Mouse (Mus musculus) forebrain, embryonic 11.5 days (tissue): Measurements from ENCODE around the gene Car5b. TPM values are rescaled to one million over a fixed set of nuclear protein-coding genes. Genes with fewer than 3 reads are reported as not detected.

Source experiments
- ATAC-seq: fragments of 200-750 bp; cut with Nextera tagmentation; replicated peaks from 2 replicates; pipeline ENCODE4 v1.8.0; 2017; ENCODE audit warnings: moderate TSS enrichment; ENCODE audit not compliant: low FRiP score
- DNase-seq: peaks from one replicate; pipeline ENCODE4 v3.0.0-alpha.2; 2017; ENCODE audit warnings: low spot score
- H3K27ac ChIP-seq: fragments of 300-500 bp; sonication (generic); 2 replicates; pipeline ENCODE4 v1.5.1; 2014; ENCODE audit warnings: low read depth, low read length
- H3K27me3 ChIP-seq: fragments of 300-500 bp; sonication (generic); 2 replicates; pipeline ENCODE4 v1.6.1; 2014; ENCODE audit warnings: mild to moderate bottlenecking, low read length, mixed read lengths; ENCODE audit not compliant: control insufficient read depth, insufficient read depth
- H3K36me3 ChIP-seq: fragments of 300-500 bp; sonication (generic); 2 replicates; pipeline ENCODE4 v1.6.1; 2014; ENCODE audit warnings: mild to moderate bottlenecking, low read length, moderate library complexity, mixed read lengths; ENCODE audit not compliant: control insufficient read depth, insufficient read depth
- H3K4me1 ChIP-seq: fragments of 300-500 bp; sonication (generic); replicated peaks from 2 replicates; pipeline ENCODE4 v1.6.1; 2014; ENCODE audit warnings: low read length, mixed read lengths; ENCODE audit not compliant: control insufficient read depth, insufficient read depth
- H3K4me2 ChIP-seq: fragments of 300-500 bp; sonication (generic); 2 replicates; pipeline ENCODE4 v1.6.1; 2014; ENCODE audit warnings: low read depth, mild to moderate bottlenecking, low read length, moderate library complexity, mixed read lengths; ENCODE audit not compliant: severe bottlenecking
- H3K4me3 ChIP-seq: fragments of 300-500 bp; sonication (generic); 2 replicates; pipeline ENCODE4 v1.5.1; 2014; ENCODE audit warnings: low read depth, low read length
- H3K9ac ChIP-seq: fragments of 300-500 bp; sonication (generic); 2 replicates; pipeline ENCODE4 v1.6.1; 2014; ENCODE audit warnings: low read length
- H3K9me3 ChIP-seq: fragments of 300-500 bp; sonication (generic); 2 replicates; pipeline ENCODE4 v1.6.1; 2016; ENCODE audit warnings: low read length, mixed read lengths; ENCODE audit not compliant: control insufficient read depth
- whole genome bisulfite sequencing: fragments of 180-500 bp; shearing (Covaris S2); extraction: QIAGEN DNeasy Blood & Tissue Kit; methylation state at CpG from one replicate; pipeline ENCODE4 v1.1.7; 2014; 5-methylcytosine and 5-hydroxymethylcytosine counted together
- polyA plus RNA-seq: library from polyadenylated mRNA; unstranded; fragments of >200 nt; fragmentation: Nextera tagmentation; extraction: Ambion mirVana; gene quantifications from 2 replicates; pipeline ENCODE4 v1.2.1, GENCODE M21; 2014

The Car5b gene
- polyA plus RNA-seq, 1 experiment from 2014 or later: 0.55 TPM

- ATAC-seq: peak; percentile 22
- 49% methylated on average over 12 of the region's 12 CpGs for WGBS
These were observed 70.4 kb downstream of the Car5b start for GRCm38 (mm10) chrX:163957381-163957780.

GRCm38 (mm10) chrX:163951618-163952017 is 76.2 kb downstream of the Car5b start:
- H3K27me3 ChIP-seq: no peaks in the 10 kb centered on the region
- 100% methylated on average over 1 of the region's 1 CpGs for WGBS

More at GRCm38 (mm10) chrX:163957381-163957780, 70.4 kb downstream of the Car5b start:
- Histone ChIP-seq H3K4me1 (no peaks in the 10 kb centered on the region), H3K36me3 (no peaks in the 10 kb centered on the region), H3K27me3 (no peaks in the 10 kb centered on the region), H3K9ac (peak overlapping the region; percentile 71), H3K27ac (peak overlapping the region; percentile 91), H3K4me2 (peak overlapping the region; percentile 44), H3K4me3 (peak overlapping the region; percentile 55), H3K9me3 (no peaks in the 10 kb centered on the region)
- DNase-seq: no peak

GRCm38 (mm10) chrX:163944381-163944780 is 83.4 kb downstream of the Car5b start:
- H3K4me1 ChIP-seq: no peaks in the 10 kb centered on the region
- no peak overlapping the region for H3K9ac ChIP-seq
- DNase-seq (no peak), ATAC-seq (no peak)
- WGBS: 86% methylated on average over 3 of the region's 3 CpGs
- no peaks in the 10 kb centered on the region for H3K9me3 ChIP-seq
- H3K36me3 ChIP-seq: no peaks in the 10 kb centered on the region; the same call in 1 of the 2 replicates
- no peak overlapping the region for H3K27ac ChIP-seq
- H3K4me3 ChIP-seq: no peak overlapping the region
- no peaks in the 10 kb centered on the region; the same call in 1 of the 2 replicates for H3K27me3 ChIP-seq
- no peak overlapping the region for H3K4me2 ChIP-seq

More at GRCm38 (mm10) chrX:163951618-163952017, 76.2 kb downstream of the Car5b start:
- DNase-seq (no peak), ATAC-seq (no peak)
- Histone ChIP-seq H3K9ac (no peak overlapping the region), H3K27ac (no peak overlapping the region), H3K4me3 (no peak overlapping the region), H3K36me3 (no peaks in the 10 kb centered on the region; the same call in 1 of the 2 replicates), H3K4me2 (no peak overlapping the region), H3K4me1 (no peaks in the 10 kb centered on the region), H3K9me3 (no peaks in the 10 kb centered on the region)

- H3K4me3 ChIP-seq: no peak overlapping the region
- no peak overlapping the region for H3K9ac ChIP-seq
- H3K4me2 ChIP-seq: no peak overlapping the region
- peaks cover 1% of the 10 kb centered on the region for H3K27me3 ChIP-seq
- H3K9me3 ChIP-seq: no peaks in the 10 kb centered on the region
- ATAC-seq (no peak), DNase-seq (no peak)
- no peak overlapping the region for H3K27ac ChIP-seq
- H3K4me1 ChIP-seq: no peaks in the 10 kb centered on the region
- 90% methylated on average over 6 of the region's 6 CpGs for WGBS
- no peaks in the 10 kb centered on the region for H3K36me3 ChIP-seq
These were observed 89.2 kb downstream of the Car5b start for GRCm38 (mm10) chrX:163938587-163938986.

GRCm38 (mm10) chrX:163934731-163935130 is 93.1 kb downstream of the Car5b start:
- no peak overlapping the region for H3K4me3 ChIP-seq
- no peak overlapping the region for H3K4me2 ChIP-seq
- ATAC-seq: no peak
- H3K27me3 ChIP-seq: peaks cover 2% of the 10 kb centered on the region
- no peak overlapping the region for H3K27ac ChIP-seq
- no peaks in the 10 kb centered on the region for H3K4me1 ChIP-seq
- no peaks in the 10 kb centered on the region for H3K9me3 ChIP-seq
- no peaks in the 10 kb centered on the region for H3K36me3 ChIP-seq
- DNase-seq: no peak
- no peak overlapping the region for H3K9ac ChIP-seq
- WGBS: 82% methylated on average over 8 of the region's 8 CpGs

GRCm38 (mm10) chrX:163929550-163929949 is 98.2 kb downstream of the Car5b start:
- Histone ChIP-seq H3K9ac (no peak overlapping the region), H3K27me3 (peaks cover 2% of the 10 kb centered on the region; the same call in 1 of the 2 replicates), H3K4me1 (no peaks in the 10 kb centered on the region), H3K9me3 (no peaks in the 10 kb centered on the region), H3K4me2 (no peak overlapping the region), H3K4me3 (no peak overlapping the region), H3K36me3 (no peaks in the 10 kb centered on the region), H3K27ac (no peak overlapping the region)
- DNase-seq (no peak), ATAC-seq (no peak)

Other genes starting within 250 kb of the Car5b start
- 34.5 and 37.4 TPM in 2 replicates for gene Ap1s2, start 119.0 kb downstream of the Car5b start, polyA plus RNA-seq
- 49.2 and 60.6 TPM in 2 replicates for gene Zrsr2, start 69.3 kb downstream of the Car5b start, polyA plus RNA-seq
- gene Siah1b, start 48.5 kb upstream of the Car5b start, polyA plus RNA-seq: 53.0 and 54.6 TPM in 2 replicates
- gene Cltrn, start 60.8 kb upstream of the Car5b start, polyA plus RNA-seq: 0.49 and 0.99 TPM in 2 replicates
- 0.11 and 0.39 TPM in 2 replicates for gene Ace2, start 111.3 kb upstream of the Car5b start, polyA plus RNA-seq
- gene Bmx, start 230.2 kb upstream of the Car5b start, polyA plus RNA-seq: 0.28 TPM in 2 replicates
- gene Pir, start 241.4 kb upstream of the Car5b start, polyA plus RNA-seq: 11.0 and 12.2 TPM in 2 replicates